Mouse (Mus musculus): Measurements from ENCODE around the gene Scnn1b.

DNA sequence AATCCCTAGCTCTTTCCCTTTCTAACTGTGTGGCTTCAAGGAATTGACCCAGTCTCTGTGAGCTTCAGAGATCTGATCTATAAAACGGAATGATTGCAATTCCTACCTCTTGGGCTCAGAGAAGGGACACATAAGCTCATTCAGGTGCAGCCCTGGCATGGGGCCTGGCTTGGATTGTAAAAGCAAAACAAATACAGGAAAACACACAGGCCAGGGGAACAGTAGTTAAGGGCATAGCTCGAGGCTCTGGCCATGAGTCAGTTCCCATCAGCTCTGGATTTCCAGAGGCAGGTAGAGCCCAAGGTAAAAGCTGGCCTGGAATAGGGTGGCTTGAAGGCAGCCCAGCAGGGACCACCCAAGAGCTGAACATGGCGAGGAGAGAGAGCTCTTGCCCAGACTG, 9.2 kb downstream of the Scnn1b start:
- TF ChIP-seq POLR2A (IDR thresholded peaks at IDR 0.05; ENCODE audit: low read depth, low read length) (no peak), CTCF (IDR thresholded peaks at IDR 0.05; ENCODE audit: extremely low read depth, insufficient read depth, insufficient read length, insufficient replicate concordance) (no peak)
